Mouse (Mus musculus): ENCODE results near the gene Dgkd.

The Dgkd gene

DNA sequence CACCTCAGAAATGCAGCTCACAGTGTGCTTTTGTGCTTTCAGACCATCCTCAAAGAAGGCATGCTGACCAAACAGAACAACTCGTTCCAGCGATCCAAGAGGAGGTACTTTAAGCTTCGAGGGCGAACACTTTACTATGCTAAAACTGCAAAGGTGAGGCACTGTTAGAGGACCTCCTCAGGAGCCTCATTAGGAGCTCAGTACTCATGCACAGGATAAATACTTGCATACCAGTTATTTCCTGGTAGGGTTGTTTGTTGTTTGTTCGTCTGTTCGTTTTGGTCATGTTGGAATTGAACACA is 27.2 kb downstream of the Dgkd start:
- in situ Hi-C loops (cut with MboI, MseI): no loop called here

DNA sequence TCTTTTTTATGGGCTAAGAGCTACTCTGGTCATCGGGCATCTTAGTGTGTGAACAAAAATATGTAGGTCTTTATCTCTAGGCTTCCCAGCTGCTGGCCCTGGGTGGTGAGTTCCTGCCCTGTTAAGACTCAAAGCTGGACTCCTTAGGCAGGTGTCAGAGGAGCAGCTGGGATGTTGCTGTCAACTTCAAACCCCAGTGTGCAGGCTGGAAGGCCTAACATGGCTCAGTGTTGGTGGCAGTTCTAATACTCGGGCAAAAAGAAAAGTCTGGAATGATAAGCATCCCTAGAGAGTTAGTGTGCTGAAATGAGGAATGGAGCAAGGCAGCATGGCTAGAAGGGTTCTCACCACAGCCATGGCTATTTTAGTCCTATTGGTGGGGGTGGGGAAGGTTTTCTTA is 27.8 kb downstream of the Dgkd start:
- in situ Hi-C loops (cut with MboI, MseI): no loop called here

DNA sequence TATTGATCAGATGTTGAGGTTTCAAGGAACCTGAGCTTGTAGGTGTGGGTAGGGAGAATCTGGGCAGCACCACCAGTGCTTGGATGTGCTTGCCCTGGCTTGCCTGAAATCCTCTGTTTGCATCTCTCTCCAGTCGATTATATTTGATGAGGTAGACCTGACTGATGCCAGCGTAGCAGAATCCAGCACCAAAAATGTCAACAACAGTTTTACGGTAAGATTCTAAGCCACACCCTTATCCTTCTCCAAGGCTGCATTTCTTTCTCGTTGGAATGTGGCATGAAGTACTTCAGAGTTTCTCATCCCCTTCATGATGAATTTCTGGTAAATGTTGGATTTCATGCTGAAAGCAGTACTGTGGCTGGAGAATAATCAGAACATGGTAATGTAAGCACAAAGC is 28.6 kb downstream of the Dgkd start:
- in situ Hi-C loops (cut with MboI, MseI): no loop called here

DNA sequence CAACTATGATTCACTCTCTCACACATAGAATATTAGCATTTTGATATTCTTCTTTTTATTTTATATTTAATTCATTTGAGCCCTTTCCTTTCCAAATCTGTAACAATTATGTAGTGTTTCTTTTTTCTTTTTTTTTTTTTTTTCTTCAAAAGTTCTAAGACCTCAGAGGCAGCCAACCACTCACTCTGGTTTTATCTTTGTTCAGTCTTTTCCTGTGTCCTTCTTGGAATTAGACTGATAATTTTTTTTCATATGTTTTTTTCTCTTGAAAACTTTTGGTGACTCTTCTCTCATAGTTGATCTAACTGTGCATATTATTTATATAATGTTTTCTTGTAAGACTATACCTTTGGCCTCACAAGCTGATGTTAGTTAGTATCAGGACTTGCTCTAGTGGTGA is 29.5 kb downstream of the Dgkd start:
- in situ Hi-C loops (cut with MboI, MseI): no loop called here

DNA sequence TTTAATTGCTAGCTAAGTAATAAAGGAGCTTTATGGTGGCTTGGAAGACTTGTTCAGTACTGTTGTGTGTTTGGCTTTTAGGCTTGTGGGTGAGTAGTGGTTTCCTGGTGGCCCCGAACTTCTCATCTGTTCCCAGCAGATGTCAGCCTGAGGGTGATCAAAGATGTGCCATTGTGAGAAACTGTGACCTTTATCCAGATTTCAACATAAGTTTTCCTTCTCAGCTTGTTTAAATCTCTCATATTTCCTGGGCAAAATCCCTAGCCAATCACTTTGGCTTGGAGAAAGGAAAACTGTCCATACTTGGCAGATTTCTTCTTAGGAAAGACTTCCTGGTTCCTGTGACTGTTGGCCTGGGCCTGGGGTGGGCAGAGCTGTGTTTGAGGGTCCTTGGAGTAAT is 37.9 kb downstream of the Dgkd start:
- in situ Hi-C loops (cut with MboI, MseI): no loop called here

DNA sequence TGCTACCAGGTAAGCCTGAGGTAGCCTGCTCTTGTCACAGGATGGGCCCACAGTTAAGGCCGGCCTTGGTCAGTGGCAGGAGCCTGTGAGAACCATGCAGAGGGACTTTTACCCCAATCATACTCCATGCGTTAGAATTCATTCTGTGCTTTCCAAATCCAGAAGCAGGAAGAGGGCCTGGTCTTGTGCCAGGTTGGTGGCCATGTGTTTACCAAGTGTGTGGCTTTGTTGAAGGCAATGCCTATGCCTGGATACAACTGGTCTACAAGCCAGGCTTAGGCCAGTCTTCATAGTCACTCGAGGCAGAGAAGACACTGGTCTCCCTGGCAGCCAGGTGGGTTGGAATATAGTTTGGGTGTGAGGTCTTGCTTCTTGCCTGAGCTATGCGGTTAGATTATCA is 38.5 kb downstream of the Dgkd start:
- in situ Hi-C loops (cut with MboI, MseI): no loop called here

DNA sequence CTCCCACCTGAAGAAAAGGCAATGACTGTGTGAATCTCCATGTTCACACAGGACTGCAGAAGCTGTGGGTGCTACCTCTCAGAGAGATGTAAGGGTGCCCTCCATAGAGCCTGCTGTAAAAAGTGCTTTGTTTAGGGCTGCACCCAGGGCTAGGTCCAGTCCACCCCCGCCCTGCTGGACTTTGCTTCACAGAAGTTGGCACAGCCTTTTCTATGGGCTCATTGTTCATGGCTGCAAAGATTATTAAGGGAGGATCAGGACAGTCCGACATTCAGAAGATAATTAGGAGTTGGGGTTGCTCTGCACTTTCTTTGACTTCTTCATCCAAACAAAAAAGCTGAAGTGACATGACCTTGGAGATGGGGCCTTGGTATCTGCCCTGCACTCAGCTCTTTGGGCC is 39.4 kb downstream of the Dgkd start:
- in situ Hi-C loops (cut with MboI, MseI): no loop called here

DNA sequence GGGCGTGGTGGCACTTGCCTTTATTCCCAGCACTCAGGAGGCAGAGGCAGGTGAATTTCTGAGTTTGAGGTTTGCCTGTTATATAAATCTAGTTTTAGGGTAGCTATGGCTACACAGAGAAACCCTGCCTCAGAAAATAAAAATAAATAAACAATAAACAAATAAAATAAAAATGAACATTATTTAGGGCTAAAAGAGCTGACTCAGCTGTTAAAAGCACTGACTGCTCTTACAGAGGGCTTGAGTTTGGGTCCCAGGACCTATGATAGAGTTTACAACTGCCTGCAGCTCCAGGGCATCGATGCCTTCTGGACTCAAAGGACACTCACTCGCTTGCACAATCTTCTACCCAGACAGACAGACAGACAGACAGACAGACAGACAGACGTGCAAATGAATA is 40.3 kb downstream of the Dgkd start:
- in situ Hi-C loops (cut with MboI, MseI): no loop called here

DNA sequence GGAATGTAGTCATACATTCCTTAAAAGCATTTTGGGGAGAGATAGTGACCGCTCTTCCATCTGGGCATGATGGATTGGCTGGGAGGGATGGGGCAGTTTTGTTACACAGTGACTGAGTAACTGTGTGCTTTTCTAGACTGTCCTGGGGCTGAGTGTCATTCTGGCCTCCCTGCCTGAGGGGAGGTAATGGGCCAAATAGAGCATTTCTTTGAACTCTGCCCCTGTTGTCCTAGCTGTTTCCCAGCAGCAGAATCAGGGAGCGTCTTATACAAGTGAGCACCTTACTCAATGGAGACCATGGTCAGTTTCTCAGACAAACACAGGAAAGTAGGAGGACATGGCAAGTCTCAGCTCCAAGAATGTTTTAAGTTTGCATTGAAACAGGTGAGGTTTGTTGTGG is 43.8 kb downstream of the Dgkd start:
- in situ Hi-C loops (cut with MboI, MseI): no loop called here

DNA sequence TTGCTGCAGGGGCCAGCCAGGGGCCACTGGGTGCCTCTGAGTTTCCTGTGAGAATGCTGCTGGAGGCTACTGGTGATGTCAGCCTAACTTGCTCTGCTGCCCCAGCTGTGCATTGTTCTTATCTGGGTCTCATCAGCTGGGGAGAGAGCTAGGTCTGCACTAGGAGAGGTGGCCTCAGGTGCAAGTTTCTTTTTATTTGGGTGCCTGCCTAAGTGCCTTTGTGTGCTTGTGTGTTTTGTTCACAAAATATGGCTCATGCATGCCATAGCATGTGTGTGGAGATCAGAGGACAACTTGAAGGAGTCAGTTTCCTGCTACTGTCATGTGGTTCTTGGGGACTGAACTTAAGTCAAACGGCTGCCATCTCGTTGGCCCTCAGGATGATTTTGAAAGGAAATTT is 46.6 kb downstream of the Dgkd start:
- in situ Hi-C loops (cut with MboI, MseI): no loop called here

DNA sequence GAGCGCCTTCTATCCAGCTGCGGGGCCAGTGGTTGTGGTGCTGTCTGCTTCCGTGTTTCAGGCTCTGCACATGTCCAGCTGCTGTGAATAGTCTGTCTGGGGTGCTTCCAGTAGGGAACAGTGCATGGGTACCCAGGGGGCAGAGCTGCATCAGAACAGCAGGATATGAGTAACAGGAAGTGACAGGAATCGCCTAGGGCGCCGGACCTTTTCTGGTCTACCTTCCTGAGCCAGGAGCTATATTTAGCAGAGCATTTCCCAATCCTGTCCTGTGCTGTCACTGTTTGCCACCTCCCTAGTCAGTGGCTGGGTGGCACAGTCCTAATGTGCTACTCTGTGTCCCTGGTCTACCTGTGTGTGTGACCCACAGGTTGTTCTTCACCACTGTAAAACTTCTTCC is 47.9 kb downstream of the Dgkd start:
- in situ Hi-C loops (cut with MboI, MseI): no loop called here

DNA sequence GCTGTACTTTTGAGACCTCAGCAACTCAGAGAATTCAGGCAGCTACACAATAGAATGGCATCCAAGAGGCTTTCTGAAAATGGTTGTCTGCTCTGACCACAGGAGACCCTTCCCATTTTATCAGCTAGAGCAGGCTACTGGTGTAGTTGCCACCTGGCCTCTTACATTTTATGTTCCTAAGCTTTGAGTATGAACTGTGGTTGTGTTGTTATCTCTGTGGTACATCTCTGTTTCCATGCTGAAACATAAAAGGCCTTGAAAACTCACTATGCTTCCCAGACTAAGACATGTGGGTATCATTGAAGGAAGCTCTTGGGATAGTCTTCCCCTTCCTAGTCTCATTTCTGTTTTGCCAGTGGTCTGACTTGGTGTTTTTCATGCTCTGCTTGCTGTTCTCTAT is 49.1 kb downstream of the Dgkd start:
- in situ Hi-C loops (cut with MboI, MseI): no loop called here

DNA sequence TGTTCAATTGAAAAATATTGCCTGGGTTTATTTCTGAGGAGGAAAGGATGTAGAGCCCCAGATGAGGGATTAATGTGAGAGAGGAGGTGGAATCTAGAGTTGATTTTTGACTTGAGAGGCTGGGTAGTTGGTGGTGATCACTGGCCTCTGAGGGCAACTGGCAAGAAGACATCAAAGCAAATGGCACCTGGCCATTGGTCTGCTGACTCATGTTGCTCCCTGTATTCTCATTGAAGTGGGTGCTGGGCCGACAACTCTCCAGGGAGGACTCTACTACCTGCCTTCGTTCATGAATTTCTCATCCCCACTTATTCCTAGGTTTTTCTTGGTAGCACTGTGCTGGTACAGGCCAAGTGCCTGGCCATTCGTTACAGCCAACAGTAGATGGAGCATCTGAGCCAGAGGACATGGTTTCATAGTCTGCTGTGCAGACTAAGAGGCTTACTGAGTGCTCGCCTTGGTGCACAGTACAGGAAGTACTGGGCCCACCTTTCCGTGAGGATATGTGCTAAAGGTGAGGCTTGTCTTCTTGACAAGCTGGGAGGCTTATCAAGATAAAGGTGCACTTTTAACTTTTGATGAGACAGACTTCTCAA is 53.4 kb downstream of the Dgkd start:
- in situ Hi-C loops (cut with MboI, MseI): no loop called here

DNA sequence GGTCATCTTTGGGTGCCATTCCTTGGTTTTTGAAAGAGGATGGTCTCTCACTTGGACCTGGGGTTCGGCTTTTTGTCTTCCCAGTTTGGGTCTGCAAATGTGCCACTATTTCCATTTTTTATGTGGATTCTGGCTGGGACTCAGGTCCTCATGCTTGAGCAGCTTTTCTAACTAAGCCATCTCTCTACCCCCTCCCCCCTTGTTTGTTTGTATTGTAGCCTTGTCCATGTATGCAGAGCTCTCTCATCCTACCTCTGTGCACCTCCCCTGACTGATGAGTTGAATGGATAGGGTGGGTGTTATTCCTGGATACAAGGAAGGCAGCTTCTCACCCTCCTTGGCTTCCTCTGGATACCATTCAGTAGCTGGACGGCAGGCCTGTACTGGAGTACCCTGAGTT is 54.9 kb downstream of the Dgkd start:
- in situ Hi-C loops (cut with MboI, MseI): no loop called here

DNA sequence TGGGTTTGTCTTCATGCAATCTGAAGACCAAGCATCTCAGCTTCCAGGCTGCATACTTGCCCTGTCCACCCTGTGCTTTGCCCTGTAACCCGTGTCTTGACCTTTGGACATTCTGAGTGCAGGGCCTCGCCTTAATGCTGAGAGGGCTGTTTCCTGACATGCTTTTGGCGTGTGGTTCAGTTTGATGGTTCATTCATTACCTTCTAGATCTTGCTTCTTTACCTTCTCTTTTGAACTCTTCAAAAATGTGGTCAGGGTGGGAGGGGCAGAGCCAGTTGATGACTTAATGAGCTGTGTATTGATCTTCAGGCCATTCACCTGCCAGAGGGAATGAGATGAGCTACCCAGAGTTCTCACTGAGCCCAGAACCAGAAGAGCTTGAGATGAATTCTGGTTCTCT is 55.6 kb downstream of the Dgkd start:
- in situ Hi-C loops (cut with MboI, MseI): no loop called here

DNA sequence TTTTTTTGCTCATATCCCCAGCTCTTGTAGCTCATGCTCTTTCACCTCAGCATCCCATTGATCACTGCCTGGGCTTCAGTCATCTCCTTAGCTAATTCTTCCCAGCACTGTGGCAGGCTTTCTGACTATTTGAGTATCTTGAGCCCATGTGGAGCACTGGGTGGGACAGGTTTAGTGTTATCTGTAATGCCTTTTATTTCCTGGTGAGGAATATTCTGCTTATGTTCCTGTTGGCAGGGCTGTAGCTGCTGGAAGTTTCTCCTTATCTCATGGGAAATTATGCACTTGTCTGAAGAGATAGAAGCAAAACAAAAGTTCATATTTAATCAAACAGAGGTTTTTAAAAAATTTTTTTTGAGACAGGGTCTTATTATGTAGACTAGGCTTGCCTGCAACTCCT is 56.5 kb downstream of the Dgkd start:
- in situ Hi-C loops (cut with MboI, MseI): no loop called here

DNA sequence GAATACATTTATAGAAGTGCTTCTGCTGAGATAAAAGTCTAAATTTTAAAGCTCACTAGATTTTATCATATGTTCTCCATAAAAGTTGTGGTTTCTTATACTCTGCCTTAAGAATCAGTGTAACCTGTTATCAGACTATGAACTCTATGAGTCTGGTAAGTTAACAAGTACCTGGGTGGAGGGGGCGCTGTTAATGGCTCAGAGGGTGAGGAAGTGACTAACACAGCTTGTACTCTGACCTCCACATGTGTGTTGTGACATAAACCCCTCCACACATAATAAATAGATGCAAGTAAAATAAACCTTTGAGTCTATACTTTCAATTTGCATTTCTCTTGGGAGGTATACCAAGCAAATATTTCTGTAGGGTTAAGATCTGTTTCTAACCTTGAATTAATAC is 57.3 kb downstream of the Dgkd start:
- in situ Hi-C loops (cut with MboI, MseI): no loop called here

DNA sequence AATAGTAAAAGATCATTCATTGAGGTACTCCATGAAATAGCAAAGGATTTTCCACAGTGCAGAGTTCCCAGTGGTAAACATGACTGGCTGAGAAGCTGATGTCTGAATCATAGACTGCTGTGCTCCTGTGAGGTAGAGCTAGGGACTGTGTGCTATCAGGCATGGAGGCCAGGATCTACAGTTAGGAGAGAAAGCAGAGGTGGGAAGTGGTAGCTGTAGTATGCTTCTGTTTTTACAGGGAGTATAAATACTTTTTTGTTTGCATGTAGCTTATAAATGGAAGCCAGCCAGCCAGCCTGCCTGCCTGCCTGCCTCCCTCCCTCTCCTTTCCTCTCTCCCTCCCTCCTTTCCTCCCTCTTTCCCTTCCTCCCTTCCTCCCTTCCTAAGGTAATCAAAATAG is 60.3 kb downstream of the Dgkd start:
- in situ Hi-C loops (cut with MboI, MseI): no loop called here

DNA sequence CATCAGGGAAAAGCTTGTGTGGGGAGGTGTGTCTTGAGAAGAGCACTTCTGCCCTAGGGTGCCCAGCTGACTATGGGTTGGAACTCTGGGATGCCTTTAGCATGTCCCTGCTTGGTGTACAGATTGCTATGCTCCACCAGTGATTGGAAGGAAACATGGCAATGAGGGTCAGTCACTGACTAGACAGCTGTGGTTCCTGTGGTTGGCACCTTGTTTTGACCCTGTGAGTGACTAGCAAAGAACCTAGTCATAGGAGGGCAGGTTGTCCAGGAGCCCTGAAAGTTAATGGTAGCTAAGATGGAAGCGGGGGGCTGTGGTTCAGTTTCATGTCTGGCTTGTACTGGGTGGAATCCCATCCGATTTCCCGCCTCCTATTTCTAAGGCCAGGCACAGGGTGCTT is 64.3 kb downstream of the Dgkd start:
- in situ Hi-C loops (cut with MboI, MseI): no loop called here

DNA sequence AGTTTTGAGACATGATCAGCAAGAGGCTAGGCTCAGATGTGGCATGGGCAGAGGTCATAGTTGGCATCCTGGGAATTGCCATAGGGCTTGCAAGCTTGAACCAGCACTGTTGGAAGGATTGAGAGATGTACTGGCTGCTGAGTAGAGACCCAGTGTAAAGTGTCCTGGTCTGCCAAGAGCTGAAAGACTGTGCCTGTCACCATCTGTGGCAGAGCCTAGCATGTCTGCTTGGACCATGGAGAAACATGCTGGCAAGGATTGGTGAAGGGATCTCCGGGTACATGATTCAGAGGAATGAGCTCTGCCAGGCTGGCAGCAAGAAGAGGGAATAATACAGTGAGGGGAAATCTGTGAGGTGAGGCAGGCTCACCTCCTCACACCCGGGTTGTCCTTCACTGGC is 65.0 kb downstream of the Dgkd start:
- in situ Hi-C loops (cut with MboI, MseI): no loop called here

DNA sequence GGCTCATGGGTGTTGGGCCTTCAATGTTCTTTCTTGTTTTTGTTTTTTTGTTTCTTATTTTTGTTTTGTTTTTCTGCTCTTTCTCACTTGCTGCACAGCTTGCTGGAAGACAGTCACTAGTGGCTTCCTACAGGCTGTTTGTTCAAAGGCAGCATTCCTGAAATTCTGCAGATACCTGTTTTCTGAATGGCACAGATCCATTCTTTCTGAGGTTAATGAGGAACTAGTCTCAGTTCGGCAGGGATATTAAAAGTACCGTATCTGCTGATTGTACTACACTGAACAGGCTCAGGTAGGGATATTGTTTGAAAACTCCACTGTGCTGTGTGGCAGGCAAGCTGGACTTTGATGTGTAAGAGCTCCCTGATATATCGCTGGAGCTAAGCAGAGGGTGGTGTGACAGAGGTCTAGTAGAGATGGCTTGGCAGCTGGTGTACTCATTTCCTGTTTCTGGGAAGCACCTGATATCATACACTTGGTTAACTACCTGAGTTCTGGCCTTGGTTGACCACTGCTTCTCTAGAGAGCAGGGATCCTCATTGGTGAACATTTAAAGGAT is 67.0 kb downstream of the Dgkd start:
- in situ Hi-C loops (cut with MboI, MseI): no loop called here

DNA sequence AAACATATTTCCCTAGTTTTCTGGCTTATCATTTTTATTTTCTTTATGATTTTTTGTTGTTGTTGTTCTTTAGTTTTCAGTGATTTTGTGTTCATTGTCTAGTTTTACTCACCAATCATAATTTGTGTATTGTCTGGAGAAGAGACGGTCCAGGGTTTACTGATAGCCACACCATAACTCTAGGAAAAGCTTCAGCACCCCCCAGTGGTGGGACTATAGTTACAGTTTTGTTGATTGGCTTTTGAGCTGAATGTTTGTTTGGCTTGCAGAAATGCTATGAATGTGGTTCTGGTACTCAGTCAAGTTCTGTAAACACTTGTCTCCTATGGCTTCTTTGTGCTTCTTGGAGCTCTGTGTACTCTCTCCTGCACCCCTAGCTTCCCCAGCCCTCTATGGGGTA is 69.6 kb downstream of the Dgkd start:
- in situ Hi-C loops (cut with MboI, MseI): no loop called here

DNA sequence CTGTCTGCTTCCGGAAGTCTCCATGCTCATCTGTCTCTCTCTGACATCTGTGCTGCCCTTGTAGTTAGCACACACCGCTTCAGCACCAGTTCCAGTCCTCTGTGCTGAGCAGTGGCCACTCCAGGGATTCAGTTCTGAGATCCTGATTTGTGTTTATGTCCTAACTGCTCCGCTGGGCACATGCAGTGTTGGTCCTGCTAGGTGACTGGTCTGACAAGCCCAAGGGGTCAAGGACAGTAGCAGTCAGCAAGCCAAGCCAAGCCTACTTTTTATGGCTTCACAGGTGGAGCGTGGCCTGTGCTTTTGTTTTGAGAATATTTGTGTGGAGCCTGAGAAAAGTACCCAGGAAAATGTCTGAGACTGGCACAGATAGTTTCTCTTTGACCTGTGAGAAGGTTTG is 71.8 kb downstream of the Dgkd start:
- in situ Hi-C loops (cut with MboI, MseI): no loop called here

DNA sequence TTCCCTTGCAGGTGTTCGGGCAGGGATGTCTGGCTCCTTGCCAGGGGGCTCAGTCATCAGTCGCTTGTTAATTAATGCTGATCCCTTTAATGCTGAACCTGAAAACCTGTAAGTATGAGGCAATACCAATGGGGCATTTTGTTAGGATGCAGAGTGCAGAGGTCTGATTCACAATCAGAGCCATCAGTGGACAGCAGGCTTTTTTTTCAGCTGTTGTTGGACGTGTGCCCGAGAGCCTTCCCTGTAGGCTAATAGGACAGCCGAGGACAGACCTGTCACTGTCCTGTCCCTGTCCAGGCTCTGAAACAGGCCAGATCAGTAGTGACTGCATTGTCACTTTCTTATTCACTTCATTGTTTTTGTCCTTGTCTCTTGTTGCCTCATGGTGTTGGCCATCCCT is 76.6 kb downstream of the Dgkd start:
- in situ Hi-C loops (cut with MboI, MseI): no loop called here

DNA sequence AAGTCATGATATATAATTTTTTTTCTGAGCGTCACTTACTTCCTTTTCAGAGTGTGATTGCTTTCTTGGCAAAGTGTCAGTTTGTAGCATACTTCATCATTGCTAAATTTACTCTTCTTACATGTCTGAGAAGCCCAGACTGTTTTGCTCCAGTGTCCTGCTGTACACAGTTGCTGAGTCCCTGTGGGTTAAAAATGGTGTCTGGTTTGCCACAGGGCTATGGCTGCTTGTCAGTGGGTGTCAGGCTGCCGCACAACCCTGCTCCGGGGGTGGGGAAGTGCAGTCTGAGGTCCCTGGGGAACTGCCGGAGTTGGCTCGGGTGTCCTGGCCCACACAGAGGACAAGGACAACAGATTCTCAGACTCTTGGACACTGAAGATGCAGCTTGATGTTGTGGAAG is 80.0 kb downstream of the Dgkd start:
- in situ Hi-C loops (cut with MboI, MseI): no loop called here
